Mouse (Mus musculus) induced T-regulatory cell, adult 2 months (primary cell): ENCODE measurements around the gene Asb1.
A peak's percentile ranks its signal among the peaks of the same experiment; 100 is the strongest.

ENCODE experiments used
- DNase-seq: peaks from one replicate; pipeline ENCODE4 v3.0.0-alpha.2; 2012; ENCODE audit warnings: low read depth

The Asb1 gene

DNA sequence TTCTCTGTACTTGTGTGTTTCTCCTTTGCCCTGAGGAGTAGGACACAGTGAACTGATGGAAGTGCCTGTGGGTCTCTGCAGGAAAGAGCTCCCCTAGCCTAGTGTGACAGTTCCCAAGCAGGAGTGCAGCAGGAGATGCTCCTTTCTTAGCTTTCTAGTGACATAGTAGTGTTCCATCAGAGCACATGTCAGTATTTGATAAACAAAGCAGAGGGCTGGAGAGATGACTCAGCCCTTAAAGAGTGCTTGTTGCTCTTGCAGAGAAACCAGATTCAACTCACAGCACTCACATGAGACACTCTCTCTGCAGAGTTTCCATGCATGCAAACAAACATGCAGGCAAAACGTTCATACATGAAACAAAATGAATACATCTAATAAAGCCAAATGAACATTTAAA lies 4.9 kb downstream of the Asb1 start:
- no peak for DNase-seq

- DNase-seq: no peak
Observed at GRCm38 (mm10) chr1:91547567-91547966, 7.2 kb downstream of the Asb1 start.

DNA sequence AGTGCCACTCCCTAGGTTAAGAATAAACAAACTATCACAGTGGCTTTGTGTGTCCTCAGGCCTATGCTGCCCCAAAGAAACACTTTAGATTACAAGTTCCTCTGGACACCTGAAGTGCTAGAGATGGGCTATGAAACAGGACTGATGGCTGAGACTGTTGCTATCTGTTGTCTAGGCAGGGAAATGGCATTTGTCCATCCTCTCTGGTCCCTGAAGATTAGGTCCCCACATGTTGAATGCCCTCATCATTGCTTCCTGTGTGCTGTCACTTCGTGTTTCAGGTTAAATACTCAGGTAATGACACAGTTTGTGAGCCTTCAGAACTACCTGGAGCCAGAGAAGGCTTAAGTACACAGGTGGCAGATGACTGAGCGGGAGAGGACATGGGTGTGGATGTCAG lies 8.7 kb downstream of the Asb1 start:
- no peak for DNase-seq

DNA sequence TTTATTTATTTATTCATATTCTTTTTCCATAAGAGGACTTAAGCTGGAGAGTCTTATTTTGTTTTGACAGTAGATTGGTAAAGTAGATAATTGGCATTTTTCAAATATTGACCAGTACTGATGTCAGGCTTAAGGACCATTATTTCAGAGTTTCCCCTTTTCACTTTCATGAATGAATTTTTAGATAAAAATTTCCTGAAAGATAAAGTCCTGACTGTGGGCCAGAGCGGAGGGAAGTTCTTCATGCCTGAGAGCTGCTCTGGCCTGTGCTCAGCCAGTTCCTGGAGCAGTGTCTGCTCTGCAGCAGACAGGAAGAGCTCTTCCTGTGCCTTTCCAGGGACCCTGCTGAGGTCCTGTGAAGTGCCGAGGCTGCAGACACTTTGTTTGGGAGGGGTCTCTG lies 16.8 kb downstream of the Asb1 start:
- no peak for DNase-seq

- no peak for DNase-seq
Observed at GRCm38 (mm10) chr1:91561226-91561625, 20.9 kb downstream of the Asb1 start.

DNA sequence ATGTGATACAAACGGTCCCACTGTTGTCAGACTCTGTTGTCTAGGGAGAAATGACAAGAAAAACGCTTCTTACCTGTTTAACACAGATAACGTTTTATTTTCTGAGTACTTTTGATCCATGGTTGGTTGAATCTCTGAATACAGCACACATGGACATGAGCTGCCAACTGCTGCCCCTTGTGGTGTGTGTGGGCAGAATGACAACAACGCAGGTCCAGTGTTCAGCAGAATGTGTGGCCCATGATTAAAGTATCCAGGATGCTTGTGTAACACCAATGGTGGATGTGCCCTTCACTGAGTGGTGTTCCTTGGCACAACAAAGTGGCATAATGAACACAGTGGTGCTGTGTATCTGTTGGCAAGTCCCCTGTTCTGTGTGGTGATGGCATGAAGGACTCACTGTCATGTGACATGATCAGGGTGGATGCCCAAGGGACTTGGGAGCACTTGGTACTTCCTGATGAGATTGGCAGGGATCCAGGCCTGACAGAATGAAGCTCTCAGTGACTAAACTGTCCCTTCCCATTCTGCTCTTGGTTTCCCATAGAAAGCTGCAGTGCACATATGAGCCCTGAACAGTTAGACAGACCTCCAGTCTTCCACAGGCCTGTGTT lies 22.7 kb downstream of the Asb1 start:
- DNase-seq: no peak

- peak; percentile 9 for DNase-seq
Observed at GRCm38 (mm10) chr1:91564004-91564403, 23.7 kb downstream of the Asb1 start.

DNA sequence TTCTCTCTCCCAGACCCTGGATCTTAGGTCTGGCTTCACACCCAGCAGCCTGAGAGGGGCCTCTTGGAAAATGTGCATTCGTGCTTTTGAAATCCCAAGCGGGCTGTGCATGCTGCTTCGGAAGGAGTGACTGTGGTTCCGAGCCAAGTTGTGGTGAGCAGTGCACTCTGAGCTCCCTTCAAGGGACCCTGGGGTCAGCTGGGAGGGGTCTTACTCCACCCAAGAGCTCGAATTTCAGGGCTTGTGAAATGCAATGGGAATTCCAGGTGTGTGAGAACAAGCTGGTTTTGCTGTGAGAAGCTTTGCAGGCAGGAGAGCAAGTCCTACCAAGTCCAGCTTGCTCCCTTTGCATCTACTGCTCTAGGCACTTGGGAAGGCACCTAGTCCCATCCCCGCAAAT lies 24.3 kb downstream of the Asb1 start:
- DNase-seq: no peak

GRCm38 (mm10) chr1:91567269-91567668 lies 26.9 kb downstream of the Asb1 start:
- no peak for DNase-seq

DNA sequence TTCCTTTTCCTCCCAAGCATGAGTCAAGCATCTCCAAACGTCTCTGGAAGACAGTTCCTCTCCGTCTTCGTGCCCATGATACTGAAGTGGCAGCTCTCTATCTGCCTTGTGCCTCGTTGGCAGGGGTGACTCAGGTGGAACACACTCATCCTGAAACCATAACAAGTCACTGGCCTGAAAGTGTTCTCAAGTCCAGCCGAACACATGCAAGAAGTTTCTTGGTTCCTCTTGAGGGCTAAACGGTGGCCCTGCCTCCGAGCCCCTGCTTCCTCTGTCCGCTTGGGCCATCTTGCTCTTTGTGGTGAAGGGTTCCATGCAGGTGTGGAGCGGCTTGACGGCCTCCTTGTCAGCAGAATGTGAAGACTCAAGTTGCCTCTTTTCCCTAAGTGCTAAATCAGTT lies 32.1 kb downstream of the Asb1 start:
- DNase-seq: no peak

GRCm38 (mm10) chr1:91574208-91574607 lies 33.9 kb downstream of the Asb1 start:
- peak; percentile 9 for DNase-seq

DNA sequence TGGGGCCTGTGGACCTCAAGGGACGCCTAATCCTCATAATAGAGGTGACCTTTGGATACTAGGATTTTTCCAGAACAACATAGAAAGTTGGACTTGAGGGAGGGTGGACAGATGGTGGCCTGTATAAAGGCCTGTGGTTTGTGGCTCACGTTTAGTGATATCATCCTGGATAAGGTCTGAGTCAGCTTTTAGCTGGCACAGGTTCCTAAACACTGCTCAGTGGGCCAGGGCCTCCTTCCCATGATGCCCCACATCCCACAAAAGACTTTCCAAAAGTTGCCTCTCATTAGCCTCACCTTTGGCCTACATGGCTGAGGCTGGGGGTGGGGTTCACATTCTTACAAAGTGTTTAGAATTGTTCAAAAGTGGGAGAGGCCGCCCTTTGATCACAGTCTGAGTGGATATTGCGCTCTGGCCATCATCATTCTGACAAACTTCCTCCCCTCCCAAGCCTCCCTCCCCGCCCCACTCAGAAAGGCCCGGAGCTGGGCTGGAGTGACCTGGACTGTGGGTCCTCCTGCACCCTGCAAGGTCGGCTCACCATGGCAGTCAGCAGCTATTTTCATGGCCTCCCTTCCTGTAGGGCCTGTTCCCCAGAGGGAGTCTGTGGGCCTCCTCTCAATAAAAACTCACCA lies 37.7 kb downstream of the Asb1 start:
- no peak for DNase-seq

DNA sequence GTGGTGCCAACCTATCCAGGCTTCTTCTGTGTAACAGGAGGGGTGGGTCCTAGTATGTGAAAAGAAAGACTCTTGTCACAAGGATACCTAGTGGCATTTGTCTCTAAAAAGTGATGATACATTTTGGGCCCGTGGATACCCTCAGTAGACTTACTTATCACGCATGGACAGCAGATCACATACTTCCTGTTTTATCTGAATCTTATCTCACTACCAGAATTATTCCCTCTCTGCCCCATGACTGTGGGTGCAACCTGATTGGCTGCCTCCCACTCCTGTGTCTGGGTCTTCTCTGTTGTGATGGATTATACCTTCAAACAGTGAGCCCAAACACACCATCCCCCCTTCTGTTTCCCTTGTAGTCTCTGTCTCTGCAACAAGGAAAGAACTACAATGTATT lies 40.2 kb downstream of the Asb1 start:
- DNase-seq: no peak

DNA sequence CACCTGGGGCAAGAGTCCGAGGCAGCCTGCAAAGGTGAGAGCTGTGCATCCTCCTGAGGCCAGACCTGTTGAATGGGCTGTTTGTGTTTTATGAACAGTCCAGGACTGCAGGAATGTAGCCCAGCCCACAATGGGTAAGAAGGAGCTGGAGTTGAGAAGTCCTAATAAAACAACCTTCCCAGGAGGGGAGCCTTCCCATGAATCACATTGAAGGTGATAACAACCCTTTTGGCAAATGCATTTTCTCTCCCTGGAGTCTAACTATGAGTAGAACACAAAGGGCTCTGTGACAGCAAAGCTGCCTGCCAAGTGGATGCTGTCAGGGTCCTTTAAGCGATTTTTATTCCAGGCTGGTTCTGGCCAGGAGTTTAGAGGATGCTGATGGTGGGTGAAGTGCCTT lies 40.9 kb downstream of the Asb1 start:
- no peak for DNase-seq

DNA sequence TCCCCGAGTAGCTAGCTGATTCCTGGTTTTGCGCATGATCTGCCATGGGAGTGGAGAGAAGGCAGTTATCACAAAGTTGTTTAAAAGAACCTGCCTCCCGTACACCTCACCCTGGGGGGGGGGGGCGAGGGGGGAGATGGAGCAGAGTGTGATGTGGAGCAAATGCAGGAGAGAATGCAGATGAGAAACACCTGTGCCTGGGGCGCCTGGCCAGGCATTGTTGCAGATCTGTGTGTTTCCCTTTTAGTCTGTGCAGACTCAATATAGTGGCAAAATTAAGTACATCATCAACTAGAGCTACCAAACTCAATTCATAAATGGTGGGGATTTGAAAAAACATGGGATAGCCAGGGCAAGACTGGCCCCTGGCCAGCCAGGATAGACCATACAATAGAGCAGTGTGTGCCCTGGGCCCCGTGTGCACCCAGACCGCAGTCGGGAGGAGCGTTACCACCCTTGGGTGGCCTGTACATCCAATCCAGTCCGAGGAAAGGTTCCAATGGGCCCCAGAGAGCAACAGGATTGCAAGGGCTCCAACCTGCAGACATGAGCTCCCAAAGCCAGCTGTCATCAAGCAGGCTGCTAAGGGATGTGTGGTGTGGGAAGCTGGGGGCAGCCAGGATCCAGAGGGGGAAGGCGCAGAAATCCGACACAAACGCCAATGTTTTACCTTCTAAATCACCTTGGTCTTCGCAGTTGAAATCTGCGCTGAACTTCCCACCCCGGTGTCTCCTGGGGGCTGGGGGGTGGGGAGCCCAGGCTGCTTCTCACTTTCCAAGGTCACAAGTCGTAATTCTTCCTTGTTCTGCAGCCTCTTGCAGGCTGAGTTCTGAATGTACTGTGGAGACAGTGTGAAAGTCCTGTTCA lies 44.9 kb downstream of the Asb1 start:
- DNase-seq: no peak

- DNase-seq: no peak
Observed at GRCm38 (mm10) chr1:91589738-91590137, 49.4 kb downstream of the Asb1 start.

DNA sequence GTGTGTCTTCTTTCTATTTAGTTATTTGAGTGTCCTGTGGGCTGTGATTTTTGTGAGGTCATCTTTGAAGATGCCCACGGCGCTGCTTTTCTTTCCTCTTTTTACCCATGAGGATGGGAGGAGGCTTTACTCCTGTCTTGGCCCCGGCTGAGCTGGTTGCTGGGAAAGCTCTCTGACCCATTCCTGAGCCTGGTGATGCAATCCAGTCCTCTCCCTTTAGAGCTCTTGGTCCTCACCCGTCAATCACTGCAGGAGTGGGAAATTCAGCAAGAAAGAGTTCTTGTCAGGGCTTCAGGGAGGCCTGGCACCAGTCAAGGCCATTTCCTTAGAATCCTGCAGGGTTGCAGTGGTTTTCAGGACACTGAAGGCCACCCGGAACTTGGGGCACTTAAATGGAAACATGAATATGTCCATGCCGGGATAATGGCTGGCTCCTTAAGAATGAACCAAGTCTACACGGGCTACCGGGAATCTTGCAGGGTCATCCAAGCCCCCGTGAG lies 55.2 kb downstream of the Asb1 start:
- no peak for DNase-seq

DNA sequence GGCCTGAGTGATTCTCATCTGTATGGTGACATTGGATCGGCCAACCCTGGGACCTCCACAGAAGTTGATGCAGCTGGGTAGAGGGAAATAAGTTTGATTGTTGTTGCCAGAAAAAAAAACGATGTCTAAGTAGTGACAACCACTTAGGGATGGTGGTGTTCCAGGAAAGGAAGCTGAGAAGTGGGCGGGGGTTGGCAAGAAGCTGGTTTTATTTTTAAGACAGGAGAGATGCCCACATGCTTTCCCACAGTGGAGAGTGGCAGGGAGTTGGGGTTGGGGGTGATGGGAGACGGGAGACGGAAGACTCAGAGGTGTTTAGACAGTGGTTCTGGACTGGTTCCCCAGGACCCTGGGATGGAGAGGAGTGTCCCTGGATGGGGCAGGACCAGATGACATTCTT lies 57.3 kb downstream of the Asb1 start:
- DNase-seq: no peak

- peak; percentile 7 for DNase-seq
Observed at GRCm38 (mm10) chr1:91600671-91601361, 60.5 kb downstream of the Asb1 start.

GRCm38 (mm10) chr1:91601362-91602096 lies 61.2 kb downstream of the Asb1 start:
- no peak for DNase-seq

- no peak for DNase-seq
Observed at GRCm38 (mm10) chr1:91605632-91606031, 65.3 kb downstream of the Asb1 start.

GRCm38 (mm10) chr1:91606701-91607100 lies 66.4 kb downstream of the Asb1 start:
- no peak for DNase-seq
